Mouse (Mus musculus) forebrain, postnatal 0 days (tissue): Measurements from ENCODE around the gene Gpank1. TPM values are rescaled to one million over a fixed set of nuclear protein-coding genes. Genes with fewer than 3 reads are reported as not detected.

Experiments used
- ATAC-seq: fragments of 200-750 bp; cut with Nextera tagmentation; 2 replicates; pipeline ENCODE4 v1.8.0; 2017; ENCODE audit warnings: mild to moderate bottlenecking, moderate library complexity
- DNase-seq: peaks from one replicate; pipeline ENCODE4 v3.0.0-alpha.2; 2015
- H3K27ac ChIP-seq: fragments of 300-500 bp; sonication (generic); 2 replicates; pipeline ENCODE4 v1.5.1; 2014; ENCODE audit warnings: low read depth, mild to moderate bottlenecking, antibody characterized with exemption, low read length, moderate library complexity, mixed read lengths
- H3K27me3 ChIP-seq: fragments of 300-500 bp; sonication (generic); 2 replicates; pipeline ENCODE4 v1.6.1; 2014; ENCODE audit warnings: mild to moderate bottlenecking, low read length, mixed read lengths; ENCODE audit not compliant: insufficient read depth
- H3K36me3 ChIP-seq: fragments of 300-500 bp; sonication (generic); 2 replicates; pipeline ENCODE4 v1.6.1; 2014; ENCODE audit warnings: mild to moderate bottlenecking, moderate library complexity; ENCODE audit not compliant: insufficient read depth
- H3K4me1 ChIP-seq: fragments of 300-500 bp; sonication (generic); 2 replicates; pipeline ENCODE4 v1.6.1; 2014; ENCODE audit warnings: antibody characterized with exemption; ENCODE audit not compliant: insufficient read depth
- H3K4me2 ChIP-seq: fragments of 300-500 bp; sonication (generic); 2 replicates; pipeline ENCODE4 v1.6.1; 2014; ENCODE audit warnings: low read depth, mild to moderate bottlenecking, moderate library complexity
- H3K4me3 ChIP-seq: fragments of 300-500 bp; sonication (generic); 2 replicates; pipeline ENCODE4 v1.5.1; 2014; ENCODE audit warnings: low read depth, low read length, mixed read lengths
- H3K9ac ChIP-seq: fragments of 300-500 bp; sonication (generic); 2 replicates; pipeline ENCODE4 v1.6.1; 2014; ENCODE audit warnings: mild to moderate bottlenecking
- H3K9me3 ChIP-seq: fragments of 300-500 bp; sonication (generic); 2 replicates; pipeline ENCODE4 v1.6.1; 2016; ENCODE audit warnings: low read length
- CTCF ChIP-seq: sonication (generic); IDR thresholded peaks from 2 replicates; pipeline ENCODE4 v1.5.1; 2016; ENCODE audit warnings: antibody characterized with exemption, control low read depth, low read depth
- WGBS: fragments of 180-500 bp; shearing (Covaris S2); extraction: QIAGEN DNeasy Blood & Tissue Kit; methylation state at CpG from one replicate; pipeline ENCODE4 v1.1.7; 2014; 5-methylcytosine and 5-hydroxymethylcytosine counted together
- polyA plus RNA-seq: library from polyadenylated mRNA; unstranded; fragments of >200 nt; fragmentation: Nextera tagmentation; extraction: Ambion mirVana; gene quantifications from 2 replicates; pipeline ENCODE4 v1.2.1, GENCODE M21; 2015
- total RNA-seq: library from RNA; depleted of rRNA; stranded (reverse); fragments of >200 nt; gene quantifications from 2 replicates; pipeline ENCODE4 v1.2.3, GENCODE M21; 2014; rRNA removed

Gene Gpank1
- total and polyA plus RNA-seq, 2 experiments from 2014 or later = 16.9 to 19.7 TPM

GRCm38 (mm10) chr17:35166352-35167035, 45.2 kb downstream of the Gpank1 start:
- peak; percentile 82 for TF ChIP-seq CTCF

GRCm38 (mm10) chr17:35167794-35168193, 46.5 kb downstream of the Gpank1 start:
- peaks cover 10% of the 10 kb centered on the region for H3K4me1 ChIP-seq
- no peak overlapping the region for H3K4me3 ChIP-seq
- no peaks in the 10 kb centered on the region for H3K27me3 ChIP-seq
- 86% methylated on average over 7 of the region's 7 CpGs for WGBS
- H3K4me2 ChIP-seq = no peak overlapping the region
- DNase-seq (no peak), ATAC-seq (no peak)
- TF ChIP-seq CTCF = no peak
- no peaks in the 10 kb centered on the region for H3K9me3 ChIP-seq
- no peak overlapping the region for H3K27ac ChIP-seq
- no peak overlapping the region for H3K9ac ChIP-seq
- 0 out of 2 replicates have a peak, but pooled peaks cover 1% of the 10 kb centered on the region for H3K36me3 ChIP-seq

More at GRCm38 (mm10) chr17:35166352-35167035, 45.2 kb downstream of the Gpank1 start:
- Histone ChIP-seq H3K4me3 (no peak overlapping the region; the same call in 1 of the 2 replicates), H3K36me3 (peaks cover 12% of the 10 kb centered on the region), H3K9ac (no peak overlapping the region), H3K4me1 (peaks cover 17% of the 10 kb centered on the region), H3K27ac (peak overlapping the region; percentile 93), H3K9me3 (no peaks in the 10 kb centered on the region), H3K27me3 (no peaks in the 10 kb centered on the region), H3K4me2 (peak overlapping the region; percentile 53)
- ATAC-seq (no peak), DNase-seq (peak; percentile 86)
- WGBS = 68% methylated on average over 8 of the region's 8 CpGs

GRCm38 (mm10) chr17:35168541-35169207, 47.4 kb downstream of the Gpank1 start:
- DNase-seq = peak; percentile 83
- no peak for ATAC-seq
- peak; percentile 78 for TF ChIP-seq CTCF
- Histone ChIP-seq H3K36me3 (no peaks in the 10 kb centered on the region), H3K9me3 (no peaks in the 10 kb centered on the region), H3K9ac (no peak overlapping the region), H3K27me3 (no peaks in the 10 kb centered on the region), H3K27ac (peak overlapping the region; percentile 9; the same call in 1 of the 2 replicates), H3K4me1 (peaks cover 8% of the 10 kb centered on the region), H3K4me3 (no peak overlapping the region), H3K4me2 (no peak overlapping the region)
- WGBS = 22% methylated on average over 4 of the region's 4 CpGs

- Histone ChIP-seq H3K4me1 (no peaks in the 10 kb centered on the region), H3K9ac (no peak overlapping the region), H3K4me3 (no peak overlapping the region), H3K36me3 (no peaks in the 10 kb centered on the region), H3K4me2 (no peak overlapping the region), H3K27me3 (no peaks in the 10 kb centered on the region), H3K27ac (no peak overlapping the region), H3K9me3 (no peaks in the 10 kb centered on the region)
- ATAC-seq (no peak), DNase-seq (no peak)
- 69% methylated on average over 11 of the region's 11 CpGs for WGBS
- no peak for TF ChIP-seq CTCF
Observed at GRCm38 (mm10) chr17:35172445-35173234, 51.4 kb downstream of the Gpank1 start.

- H3K4me3 ChIP-seq = no peak overlapping the region
- WGBS = 68% methylated on average over 3 of the region's 3 CpGs
Observed at GRCm38 (mm10) chr17:35173329-35173728, 52.1 kb downstream of the Gpank1 start.

More at GRCm38 (mm10) chr17:35173329-35173728, 52.1 kb downstream of the Gpank1 start:
- no peaks in the 10 kb centered on the region for H3K9me3 ChIP-seq
- H3K36me3 ChIP-seq = no peaks in the 10 kb centered on the region
- no peak for ATAC-seq
- H3K4me2 ChIP-seq = no peak overlapping the region
- no peak overlapping the region for H3K27ac ChIP-seq
- no peak for TF ChIP-seq CTCF
- H3K4me1 ChIP-seq = no peaks in the 10 kb centered on the region
- DNase-seq = no peak
- no peak overlapping the region for H3K9ac ChIP-seq
- H3K27me3 ChIP-seq = no peaks in the 10 kb centered on the region

Other genes with a start within 250 kb of the Gpank1 start
Only the 30 nearest of the 42 such genes appear.
- gene Lsm2, start 139.6 kb upstream of the Gpank1 start, total RNA-seq = 29.1 and 38.9 TPM in 2 replicates
- 111 and 120 TPM in 2 replicates for gene Lsm2, start 139.6 kb upstream of the Gpank1 start, polyA plus RNA-seq
- 84.4 and 93.4 TPM in 2 replicates for gene Vars, start 120.5 kb upstream of the Gpank1 start, total RNA-seq
- 36.7 and 45.4 TPM in 2 replicates for gene Vars, start 120.5 kb upstream of the Gpank1 start, polyA plus RNA-seq
- gene Vwa7, start 104.9 kb upstream of the Gpank1 start, total RNA-seq = 0.14 and 0.31 TPM in 2 replicates
- 0.08 TPM in 1 of 2 replicates, not detected in the other for gene Vwa7, start 104.9 kb upstream of the Gpank1 start, polyA plus RNA-seq
- gene Sapcd1, start 93.4 kb upstream of the Gpank1 start, total RNA-seq = 2.2 and 2.7 TPM in 2 replicates
- 1.6 TPM in 2 replicates for gene Sapcd1, start 93.4 kb upstream of the Gpank1 start, polyA plus RNA-seq
- 1.3 and 2.2 TPM in 2 replicates for gene Msh5, start 74.7 kb upstream of the Gpank1 start, total RNA-seq
- gene Msh5, start 74.7 kb upstream of the Gpank1 start, polyA plus RNA-seq = 1.1 and 1.3 TPM in 2 replicates
- 26.8 and 29.3 TPM in 2 replicates for gene Clic1, start 71.5 kb upstream of the Gpank1 start, total RNA-seq
- gene Clic1, start 71.5 kb upstream of the Gpank1 start, polyA plus RNA-seq = 47.9 and 50.5 TPM in 2 replicates
- gene Ddah2, start 62.4 kb upstream of the Gpank1 start, total RNA-seq = 167 and 220 TPM in 2 replicates
- 261 and 299 TPM in 2 replicates for gene Ddah2, start 62.4 kb upstream of the Gpank1 start, polyA plus RNA-seq
- not detected in 2 replicates for gene Ly6g6c, start 56.1 kb upstream of the Gpank1 start, total RNA-seq
- not detected in 2 replicates for gene Ly6g6c, start 56.1 kb upstream of the Gpank1 start, polyA plus RNA-seq
- not detected in 2 replicates for gene Mpig6b, start 55.3 kb upstream of the Gpank1 start, total RNA-seq
- gene Mpig6b, start 55.3 kb upstream of the Gpank1 start, polyA plus RNA-seq = 0.08 TPM in 2 replicates
- gene Ly6g6e, start 44.6 kb upstream of the Gpank1 start, total RNA-seq = 0.38 and 3.9 TPM in 2 replicates
- 2.9 and 3.9 TPM in 2 replicates for gene Ly6g6e, start 44.6 kb upstream of the Gpank1 start, polyA plus RNA-seq
- gene Ly6g6d, start 43.4 kb upstream of the Gpank1 start, total RNA-seq = 3.8 TPM in 1 of 2 replicates, not detected in the other
- 1.2 and 1.6 TPM in 2 replicates for gene Ly6g6d, start 43.4 kb upstream of the Gpank1 start, polyA plus RNA-seq
- 0.23 TPM in 1 of 2 replicates, not detected in the other for gene Ly6g6f, start 35.8 kb upstream of the Gpank1 start, total RNA-seq
- not detected in 2 replicates for gene Ly6g6f, start 35.8 kb upstream of the Gpank1 start, polyA plus RNA-seq
- gene Abhd16a, start 32.2 kb upstream of the Gpank1 start, total RNA-seq = 139 and 202 TPM in 2 replicates
- gene Abhd16a, start 32.2 kb upstream of the Gpank1 start, polyA plus RNA-seq = 92.8 and 96.3 TPM in 2 replicates
- gene Ly6g5c, start 13.2 kb upstream of the Gpank1 start, total RNA-seq = not detected in 2 replicates
- gene Ly6g5c, start 13.2 kb upstream of the Gpank1 start, polyA plus RNA-seq = not detected in 2 replicates
- 0.54 and 1.1 TPM in 2 replicates for gene Ly6g5b, start 6.0 kb upstream of the Gpank1 start, total RNA-seq
- 0.55 and 1.1 TPM in 2 replicates for gene Ly6g5b, start 6.0 kb upstream of the Gpank1 start, polyA plus RNA-seq
- gene Csnk2b, start 598 bp downstream of the Gpank1 start, total RNA-seq = 240 and 247 TPM in 2 replicates
- 334 and 335 TPM in 2 replicates for gene Csnk2b, start 598 bp downstream of the Gpank1 start, polyA plus RNA-seq
- gene D17H6S53E, start 4.9 kb downstream of the Gpank1 start, total RNA-seq = 15.3 and 26.2 TPM in 2 replicates
- 7.4 and 8.0 TPM in 2 replicates for gene D17H6S53E, start 4.9 kb downstream of the Gpank1 start, polyA plus RNA-seq
- 0.71 and 0.77 TPM in 2 replicates for gene Apom, start 10.6 kb downstream of the Gpank1 start, total RNA-seq
- not detected in 2 replicates for gene Apom, start 10.6 kb downstream of the Gpank1 start, polyA plus RNA-seq
- 285 and 340 TPM in 2 replicates for gene Bag6, start 13.7 kb downstream of the Gpank1 start, total RNA-seq
- gene Bag6, start 13.7 kb downstream of the Gpank1 start, polyA plus RNA-seq = 68.2 and 71.9 TPM in 2 replicates
- 112 and 155 TPM in 2 replicates for gene Prrc2a, start 43.4 kb downstream of the Gpank1 start, total RNA-seq
- gene Prrc2a, start 43.4 kb downstream of the Gpank1 start, polyA plus RNA-seq = 56.7 and 85.3 TPM in 2 replicates
- gene Aif1, start 54.6 kb downstream of the Gpank1 start, total RNA-seq = 1.9 and 3.6 TPM in 2 replicates
- gene Aif1, start 54.6 kb downstream of the Gpank1 start, polyA plus RNA-seq = 8.4 and 10.0 TPM in 2 replicates
- 15.7 and 17.4 TPM in 2 replicates for gene Lst1, start 67.0 kb downstream of the Gpank1 start, total RNA-seq
- gene Lst1, start 67.0 kb downstream of the Gpank1 start, polyA plus RNA-seq = 11.4 and 12.7 TPM in 2 replicates
- 0.76 and 1.1 TPM in 2 replicates for gene Ltb, start 73.0 kb downstream of the Gpank1 start, total RNA-seq
- 0.64 and 1.1 TPM in 2 replicates for gene Ltb, start 73.0 kb downstream of the Gpank1 start, polyA plus RNA-seq
- 0.71 TPM in 1 of 2 replicates, not detected in the other for gene Tnf, start 80.6 kb downstream of the Gpank1 start, total RNA-seq
- 0.09 TPM in 1 of 2 replicates, not detected in the other for gene Tnf, start 80.6 kb downstream of the Gpank1 start, polyA plus RNA-seq
- gene Lta, start 83.9 kb downstream of the Gpank1 start, total RNA-seq = 0.38 TPM in 1 of 2 replicates, not detected in the other
- gene Lta, start 83.9 kb downstream of the Gpank1 start, polyA plus RNA-seq = 0.50 and 0.80 TPM in 2 replicates
- not detected in 2 replicates for gene Gm16181, start 99.4 kb downstream of the Gpank1 start, total RNA-seq
- not detected in 2 replicates for gene Gm16181, start 99.4 kb downstream of the Gpank1 start, polyA plus RNA-seq
- gene Atp6v1g2, start 112.2 kb downstream of the Gpank1 start, total RNA-seq = 59.7 and 81.4 TPM in 2 replicates
- 121 and 146 TPM in 2 replicates for gene Atp6v1g2, start 112.2 kb downstream of the Gpank1 start, polyA plus RNA-seq
- 17.1 and 24.5 TPM in 2 replicates for gene Nfkbil1, start 114.3 kb downstream of the Gpank1 start, total RNA-seq
- 12.3 and 12.4 TPM in 2 replicates for gene Nfkbil1, start 114.3 kb downstream of the Gpank1 start, polyA plus RNA-seq
- gene Ddx39b, start 120.3 kb downstream of the Gpank1 start, total RNA-seq = 305 and 336 TPM in 2 replicates
- gene Ddx39b, start 120.3 kb downstream of the Gpank1 start, polyA plus RNA-seq = 357 and 382 TPM in 2 replicates
- gene H2-D1, start 141.3 kb downstream of the Gpank1 start, total RNA-seq = 54.9 and 63.3 TPM in 2 replicates
- 74.5 and 95.9 TPM in 2 replicates for gene H2-D1, start 141.3 kb downstream of the Gpank1 start, polyA plus RNA-seq